Mouse (Mus musculus) bone marrow, adult 2 months (tissue): Measurements from ENCODE around the gene Panx1.

Experiments
- CTCF ChIP-seq: fragments of 200-500 bp; IDR thresholded peaks from 2 replicates; pipeline ENCODE4 v1.5.1; 2011; ENCODE audit warnings: low read length, control low read depth; ENCODE audit not compliant: control insufficient read depth, insufficient read depth
- POLR2A ChIP-seq: fragments of 200-500 bp; IDR thresholded peaks from 2 replicates; pipeline ENCODE4 v1.6.1; 2011; ENCODE audit warnings: low read depth, mild to moderate bottlenecking, control low read depth, low read length, borderline replicate concordance; ENCODE audit not compliant: control insufficient read depth

DNA sequence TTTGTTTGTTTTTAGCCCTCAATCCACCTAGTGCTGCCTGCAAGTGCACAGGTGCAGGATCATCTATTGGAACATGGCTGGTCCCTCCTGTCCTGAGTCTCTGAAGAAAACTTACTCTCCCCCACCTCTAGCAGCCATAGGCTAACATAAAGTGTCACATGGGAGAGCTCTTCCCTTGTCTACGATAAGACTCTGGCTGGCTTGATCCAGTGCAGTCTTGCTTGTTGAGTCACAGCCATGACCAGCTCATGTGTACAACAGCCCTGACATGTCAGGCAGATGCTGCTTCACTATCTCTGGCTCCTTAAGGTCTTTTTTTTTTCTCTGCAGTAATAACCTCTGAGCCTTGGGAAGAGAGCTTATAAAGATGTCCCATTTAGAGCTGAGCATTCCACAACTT lies 77.7 kb downstream of the Panx1 start:
- TF ChIP-seq CTCF (no peak), POLR2A (no peak)
